Mouse (Mus musculus): ENCODE measurements at regions not wholly inside any gene's neighbourhood (a gene's known extent, or its start where the extent isn't known, plus 50 kb on each side); places are given as distances from the start of the nearest gene placed in this dataset.

DNA sequence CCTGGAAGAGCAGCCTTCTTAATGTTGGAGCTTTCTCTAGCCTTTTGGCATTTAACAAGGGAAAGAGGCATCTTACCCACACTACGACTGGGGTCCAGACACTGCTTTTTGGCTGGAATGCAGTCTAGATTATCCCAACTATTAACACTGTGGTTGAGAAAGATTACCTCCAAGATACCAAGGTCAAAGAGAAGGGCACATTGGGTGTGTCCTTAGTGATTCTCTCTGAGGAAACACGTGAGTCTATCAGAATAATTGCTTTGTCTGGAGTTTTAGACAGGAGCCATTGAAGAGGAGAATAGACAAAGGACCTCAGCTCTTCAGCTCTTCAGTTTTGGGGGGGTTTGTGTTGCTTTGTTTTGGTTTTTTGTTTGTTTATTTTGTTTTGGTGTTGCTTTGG is 234.0 kb upstream of the Mgmt start:
- no peak overlapping the region for H3K27ac ChIP-seq (replicated peaks)
- no peaks in the 10 kb centered on the region for H3K36me3 ChIP-seq
- DNase-seq (ENCODE audit: low spot score) = no peak
- H3K4me3 ChIP-seq = no peak overlapping the region
- peaks cover 5% of the 10 kb centered on the region for H3K4me1 ChIP-seq
- H3K27me3 ChIP-seq (ENCODE audit: low read depth, poor library complexity, severe bottlenecking) = peaks cover 53% of the 10 kb centered on the region
- 67% methylated on average over 2 of the region's 2 CpGs for WGBS
- H3K9me3 ChIP-seq (replicated peaks) = no peaks in the 10 kb centered on the region

DNA sequence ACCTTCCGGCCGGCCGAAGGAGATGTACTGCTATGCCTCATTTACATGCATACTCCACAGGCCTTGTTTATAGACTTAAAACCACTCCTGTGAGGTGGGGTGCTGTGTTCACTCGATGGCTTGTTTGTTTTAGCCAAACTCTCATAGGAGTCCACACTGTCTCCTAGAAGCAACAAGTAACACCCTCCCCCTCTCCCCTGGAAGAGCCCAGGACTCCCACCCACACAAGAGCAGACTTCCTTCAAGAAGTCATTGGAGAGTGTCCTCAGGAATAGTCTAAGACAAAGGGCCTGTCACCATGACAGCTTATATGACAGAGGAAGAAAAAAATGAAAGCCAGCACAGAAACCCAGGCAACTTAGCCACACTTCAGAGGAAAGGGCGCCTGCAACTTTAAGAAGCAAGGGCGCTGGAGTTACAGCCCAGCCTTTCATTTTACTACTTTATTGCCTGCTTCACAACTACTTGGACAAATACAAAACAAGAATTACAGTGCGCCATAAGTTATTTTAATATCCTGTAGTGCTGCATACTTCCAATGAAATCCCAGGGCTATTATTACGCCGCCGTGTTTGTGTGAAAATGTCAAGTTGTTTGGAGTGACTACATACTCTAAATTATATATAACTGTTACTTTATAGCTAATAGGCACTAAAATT is 229.9 kb upstream of the Mgmt start:
- WGBS = 74% methylated on average over 10 of the region's 10 CpGs
- H3K27me3 ChIP-seq (ENCODE audit: low read depth, poor library complexity, severe bottlenecking) = peaks cover 95% of the 10 kb centered on the region
- H3K27ac ChIP-seq (replicated peaks) = no peak overlapping the region
- DNase-seq (ENCODE audit: low spot score) = no peak
- no peaks in the 10 kb centered on the region for H3K36me3 ChIP-seq
- peaks cover 24% of the 10 kb centered on the region for H3K4me1 ChIP-seq
- no peaks in the 10 kb centered on the region for H3K9me3 ChIP-seq (replicated peaks)
- H3K4me3 ChIP-seq = no peak overlapping the region

DNA sequence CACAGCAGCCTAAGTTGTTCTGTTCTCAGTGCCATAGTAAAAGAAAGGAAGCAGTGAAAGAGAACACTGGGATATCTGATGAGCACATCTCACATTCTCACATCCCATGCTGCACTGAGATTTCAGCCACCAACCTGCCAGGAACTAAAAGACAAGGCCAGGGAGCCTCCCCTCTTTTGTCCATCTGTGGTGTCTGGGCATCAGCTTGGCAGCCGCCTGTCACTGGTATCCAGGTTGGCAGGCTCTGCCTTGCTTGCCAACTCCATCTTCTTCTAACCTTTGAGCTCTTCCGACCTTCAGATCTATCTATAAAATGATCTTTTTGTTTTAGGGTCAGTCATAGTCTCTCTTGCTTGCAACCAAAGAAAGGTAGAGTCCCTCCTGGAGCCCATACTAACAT is 228.5 kb upstream of the Mgmt start:
- H3K4me3 ChIP-seq = no peak overlapping the region
- no peaks in the 10 kb centered on the region for H3K9me3 ChIP-seq (replicated peaks)
- no peaks in the 10 kb centered on the region for H3K36me3 ChIP-seq
- H3K27me3 ChIP-seq (ENCODE audit: low read depth, poor library complexity, severe bottlenecking) = peaks cover 100% of the 10 kb centered on the region
- peaks cover 24% of the 10 kb centered on the region for H3K4me1 ChIP-seq
- no peak overlapping the region for H3K27ac ChIP-seq (replicated peaks)
- WGBS = 93% methylated on average over 2 of the region's 2 CpGs
- DNase-seq (ENCODE audit: low spot score) = no peak

DNA sequence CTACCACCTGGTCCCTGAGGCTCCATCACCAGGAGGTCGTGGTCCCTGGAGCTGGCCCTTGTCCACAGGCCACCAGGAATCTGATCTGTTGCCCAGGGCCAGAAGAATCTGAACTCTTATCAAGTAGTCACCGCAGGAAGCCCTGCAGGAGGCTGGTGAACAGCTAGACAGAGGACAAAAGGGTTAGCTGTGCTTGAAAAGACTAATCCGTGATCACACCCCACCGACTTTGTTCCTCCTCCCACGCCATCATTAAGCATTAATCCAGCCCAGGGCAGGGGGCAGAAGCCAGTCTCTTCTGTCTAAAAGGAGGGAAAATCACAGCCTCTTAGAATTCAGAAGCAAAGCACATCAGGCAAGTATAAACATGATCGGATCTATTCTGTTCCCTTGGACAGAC is 227.7 kb upstream of the Mgmt start:
- peak; percentile 51 for DNase-seq (ENCODE audit: low spot score)
- no peak overlapping the region for H3K4me3 ChIP-seq
- H3K27ac ChIP-seq (replicated peaks) = no peak overlapping the region
- no peaks in the 10 kb centered on the region for H3K36me3 ChIP-seq
- H3K4me1 ChIP-seq = peaks cover 24% of the 10 kb centered on the region
- peaks cover 100% of the 10 kb centered on the region for H3K27me3 ChIP-seq (ENCODE audit: low read depth, poor library complexity, severe bottlenecking)
- no peaks in the 10 kb centered on the region for H3K9me3 ChIP-seq (replicated peaks)
- whole genome bisulfite sequencing = 3% methylated on average over 6 of the region's 6 CpGs

DNA sequence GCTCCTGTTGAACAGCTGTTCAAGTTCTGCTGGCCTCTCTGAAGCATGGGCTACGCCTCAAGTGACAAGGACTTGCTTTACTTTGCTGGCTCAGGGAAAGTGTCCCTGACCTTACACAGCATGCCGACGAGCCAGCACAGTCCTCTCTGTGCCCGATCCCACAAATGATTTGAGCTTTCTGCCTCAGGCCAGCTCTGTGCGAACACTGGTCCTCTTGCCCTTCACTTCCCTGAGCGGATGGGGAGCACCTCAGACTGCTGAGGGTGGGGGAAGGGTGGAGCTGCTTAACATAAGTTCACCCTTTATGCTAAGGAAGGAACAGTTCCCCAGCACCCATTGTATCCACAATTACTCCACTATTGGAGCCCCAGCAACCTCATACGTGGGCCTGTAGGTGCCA is 223.7 kb upstream of the Mgmt start:
- H3K27me3 ChIP-seq (ENCODE audit: low read depth, poor library complexity, severe bottlenecking) = peaks cover 99% of the 10 kb centered on the region
- 74% methylated on average over 7 of the region's 7 CpGs for WGBS
- H3K27ac ChIP-seq (replicated peaks) = no peak overlapping the region

DNA sequence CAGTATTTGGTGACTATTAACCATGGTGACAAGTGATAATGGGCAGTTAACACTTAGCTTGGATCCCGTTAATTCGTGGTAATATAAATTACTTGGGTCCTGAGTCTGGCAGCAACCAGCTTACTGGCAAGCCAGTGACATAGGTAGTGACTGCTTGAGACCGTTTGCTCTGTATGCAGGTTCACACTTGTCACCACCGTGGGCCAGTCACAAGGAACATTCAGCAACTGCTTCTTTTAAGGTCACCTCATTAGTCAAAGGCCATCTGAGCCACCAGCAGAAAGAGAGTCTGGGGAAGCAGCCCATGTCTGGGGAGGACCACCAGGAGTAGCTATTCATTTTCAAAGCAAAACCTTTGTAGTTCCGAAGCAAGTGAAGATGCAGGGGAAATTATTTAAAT is 220.3 kb upstream of the Mgmt start:
- WGBS = 73% methylated on average over 5 of the region's 5 CpGs
- Histone ChIP-seq H3K36me3 (no peaks in the 10 kb centered on the region), H3K9me3 (replicated peaks) (no peaks in the 10 kb centered on the region), H3K27me3 (ENCODE audit: low read depth, poor library complexity, severe bottlenecking) (peaks cover 96% of the 10 kb centered on the region), H3K27ac (replicated peaks) (no peak overlapping the region), H3K4me1 (peaks cover 17% of the 10 kb centered on the region), H3K4me3 (no peak overlapping the region)
- DNase-seq (ENCODE audit: low spot score) = no peak

More for the DNA sequence above, 223.7 kb upstream of the Mgmt start:
- Histone ChIP-seq H3K4me3 (no peak overlapping the region), H3K9me3 (replicated peaks) (no peaks in the 10 kb centered on the region), H3K4me1 (peaks cover 20% of the 10 kb centered on the region), H3K36me3 (no peaks in the 10 kb centered on the region)
- no peak for DNase-seq (ENCODE audit: low spot score)

DNA sequence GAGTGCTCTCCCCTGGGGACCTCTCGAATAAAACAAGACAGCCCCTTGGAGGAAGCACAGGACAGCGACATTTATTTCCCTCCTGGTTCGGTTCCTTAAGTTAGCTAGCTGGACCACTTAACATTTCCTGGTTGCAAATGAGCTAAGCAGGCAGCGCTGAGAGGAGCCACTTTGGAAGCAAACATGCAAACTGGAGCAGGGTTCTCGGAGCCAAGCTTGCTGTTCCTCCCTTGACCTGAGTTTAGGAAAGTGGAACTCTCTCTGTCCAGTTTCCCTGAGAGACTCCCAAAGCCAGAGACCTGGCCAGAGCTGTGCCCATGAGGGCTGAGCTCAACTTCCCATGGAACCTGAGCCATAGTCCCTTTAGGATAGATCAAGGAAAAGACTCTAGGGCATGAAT is 219.4 kb upstream of the Mgmt start:
- Histone ChIP-seq H3K4me1 (peaks cover 17% of the 10 kb centered on the region), H3K4me3 (no peak overlapping the region), H3K27me3 (ENCODE audit: low read depth, poor library complexity, severe bottlenecking) (peaks cover 96% of the 10 kb centered on the region), H3K27ac (replicated peaks) (no peak overlapping the region), H3K36me3 (no peaks in the 10 kb centered on the region), H3K9me3 (replicated peaks) (no peaks in the 10 kb centered on the region)
- 56% methylated on average over 5 of the region's 5 CpGs for WGBS
- no peak for DNase-seq (ENCODE audit: low spot score)

DNA sequence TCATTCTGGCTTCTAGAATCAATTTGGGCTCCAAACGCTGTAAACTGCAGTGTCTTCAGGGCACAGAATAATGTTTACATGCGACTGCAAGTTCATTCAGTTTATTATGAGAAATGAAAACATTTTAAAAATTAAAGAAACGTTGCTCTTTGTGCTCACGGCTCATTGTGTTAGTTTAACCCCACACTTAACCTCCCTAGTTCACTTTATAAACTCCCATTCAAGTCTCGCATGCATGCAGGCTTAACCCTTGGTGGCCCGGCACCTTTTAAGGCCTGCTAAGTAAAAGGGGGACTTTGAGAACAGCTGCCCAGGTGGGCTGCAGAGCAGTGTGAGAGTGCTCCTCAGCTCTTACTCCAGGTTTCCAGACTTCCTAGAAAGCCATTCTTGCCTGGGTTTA is 218.3 kb upstream of the Mgmt start:
- no peak overlapping the region for H3K27ac ChIP-seq (replicated peaks)
- DNase-seq (ENCODE audit: low spot score) = no peak
- WGBS = 25% methylated on average over 6 of the region's 6 CpGs
- no peaks in the 10 kb centered on the region for H3K36me3 ChIP-seq
- peaks cover 85% of the 10 kb centered on the region for H3K27me3 ChIP-seq (ENCODE audit: low read depth, poor library complexity, severe bottlenecking)
- no peak overlapping the region for H3K4me3 ChIP-seq
- H3K9me3 ChIP-seq (replicated peaks) = no peaks in the 10 kb centered on the region
- H3K4me1 ChIP-seq = peaks cover 17% of the 10 kb centered on the region

DNA sequence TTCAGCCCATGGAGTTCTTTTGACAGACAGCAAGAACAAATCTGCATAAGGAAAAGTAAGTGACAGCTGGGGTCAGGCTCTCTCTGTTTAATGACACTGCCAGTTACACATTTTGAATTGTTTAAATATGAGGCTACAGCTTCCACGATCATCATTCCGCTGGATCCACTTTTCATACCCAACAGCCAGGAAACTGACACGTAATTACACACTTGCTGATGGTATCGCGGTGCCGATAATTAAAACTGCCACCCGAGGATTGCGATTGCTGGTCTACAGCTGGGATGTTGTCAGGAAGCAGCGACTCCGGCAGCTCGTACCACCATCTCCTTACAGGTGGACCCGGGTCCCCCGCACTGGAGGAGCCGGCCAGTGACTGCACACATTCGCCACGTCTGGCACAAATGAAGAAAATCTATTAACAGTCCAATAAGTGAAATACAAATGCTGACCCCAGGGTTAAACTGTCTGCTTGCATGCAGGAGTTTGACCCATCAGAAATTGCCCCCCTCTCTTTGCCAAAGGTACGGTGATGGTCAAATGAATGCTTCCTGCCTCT is 217.3 kb upstream of the Mgmt start:
- H3K4me3 ChIP-seq = no peak overlapping the region
- peaks cover 81% of the 10 kb centered on the region for H3K27me3 ChIP-seq (ENCODE audit: low read depth, poor library complexity, severe bottlenecking)
- WGBS = 88% methylated on average over 17 of the region's 17 CpGs
- no peaks in the 10 kb centered on the region for H3K36me3 ChIP-seq
- peaks cover 17% of the 10 kb centered on the region for H3K4me1 ChIP-seq
- no peak overlapping the region for H3K27ac ChIP-seq (replicated peaks)
- no peaks in the 10 kb centered on the region for H3K9me3 ChIP-seq (replicated peaks)
- DNase-seq (ENCODE audit: low spot score) = no peak

DNA sequence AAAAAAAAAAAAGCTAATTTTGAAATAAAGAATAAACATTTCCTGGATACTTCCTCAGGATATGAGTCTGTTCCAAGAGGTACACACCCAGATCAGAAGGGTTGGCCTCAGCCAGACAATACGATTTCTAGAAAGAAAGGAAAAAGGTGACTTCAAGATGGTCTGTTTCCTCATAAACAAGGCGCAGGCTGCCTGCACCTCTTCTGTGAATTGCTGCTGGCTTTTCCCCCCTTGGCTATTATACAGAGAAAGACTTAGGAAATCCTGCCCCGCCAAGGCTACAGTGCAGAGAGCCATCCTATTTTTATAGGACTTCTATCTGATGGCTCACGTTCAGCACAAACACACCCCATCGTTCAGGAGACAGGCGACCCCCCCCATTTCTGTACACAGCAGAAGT is 204.8 kb upstream of the Mgmt start:
- H3K27ac ChIP-seq (replicated peaks) = no peak overlapping the region
- H3K36me3 ChIP-seq = no peaks in the 10 kb centered on the region
- H3K4me1 ChIP-seq = peaks cover 12% of the 10 kb centered on the region
- H3K4me3 ChIP-seq = peak overlapping the region; percentile 28; the same call in 1 of the 2 replicates
- WGBS = 42% methylated on average over 6 of the region's 6 CpGs
- no peaks in the 10 kb centered on the region for H3K9me3 ChIP-seq (replicated peaks)
- H3K27me3 ChIP-seq (ENCODE audit: low read depth, poor library complexity, severe bottlenecking) = peaks cover 53% of the 10 kb centered on the region
- DNase-seq (ENCODE audit: low spot score) = no peak

DNA sequence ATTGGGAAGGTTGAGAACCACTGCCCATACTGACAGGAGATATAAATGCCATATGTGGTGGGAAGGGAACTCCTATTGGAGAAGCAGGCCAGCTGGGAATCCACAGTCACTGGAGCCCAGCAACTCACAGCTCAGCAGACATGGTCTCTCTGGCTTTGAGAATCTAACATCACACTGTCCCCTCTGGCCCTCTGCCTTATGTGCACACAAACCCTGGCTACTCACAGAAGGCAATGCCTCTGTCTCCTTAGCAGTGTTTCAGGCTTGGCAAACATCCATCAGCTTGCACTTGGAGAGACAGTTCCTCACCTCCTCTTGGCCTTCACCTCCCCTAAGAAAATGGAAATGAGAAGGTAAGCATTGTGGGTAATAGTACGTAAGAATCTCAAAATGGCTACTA is 188.2 kb upstream of the Mgmt start:
- Histone ChIP-seq H3K4me1 (0 out of 2 replicates have a peak, but pooled peaks cover 3% of the 10 kb centered on the region), H3K27ac (replicated peaks) (no peak overlapping the region), H3K27me3 (ENCODE audit: low read depth, poor library complexity, severe bottlenecking) (no peaks in the 10 kb centered on the region), H3K36me3 (no peaks in the 10 kb centered on the region), H3K4me3 (no peak overlapping the region), H3K9me3 (replicated peaks) (no peaks in the 10 kb centered on the region)
- DNase-seq (ENCODE audit: low spot score) = no peak
- WGBS = 94% methylated on average over 1 of the region's 1 CpGs

DNA sequence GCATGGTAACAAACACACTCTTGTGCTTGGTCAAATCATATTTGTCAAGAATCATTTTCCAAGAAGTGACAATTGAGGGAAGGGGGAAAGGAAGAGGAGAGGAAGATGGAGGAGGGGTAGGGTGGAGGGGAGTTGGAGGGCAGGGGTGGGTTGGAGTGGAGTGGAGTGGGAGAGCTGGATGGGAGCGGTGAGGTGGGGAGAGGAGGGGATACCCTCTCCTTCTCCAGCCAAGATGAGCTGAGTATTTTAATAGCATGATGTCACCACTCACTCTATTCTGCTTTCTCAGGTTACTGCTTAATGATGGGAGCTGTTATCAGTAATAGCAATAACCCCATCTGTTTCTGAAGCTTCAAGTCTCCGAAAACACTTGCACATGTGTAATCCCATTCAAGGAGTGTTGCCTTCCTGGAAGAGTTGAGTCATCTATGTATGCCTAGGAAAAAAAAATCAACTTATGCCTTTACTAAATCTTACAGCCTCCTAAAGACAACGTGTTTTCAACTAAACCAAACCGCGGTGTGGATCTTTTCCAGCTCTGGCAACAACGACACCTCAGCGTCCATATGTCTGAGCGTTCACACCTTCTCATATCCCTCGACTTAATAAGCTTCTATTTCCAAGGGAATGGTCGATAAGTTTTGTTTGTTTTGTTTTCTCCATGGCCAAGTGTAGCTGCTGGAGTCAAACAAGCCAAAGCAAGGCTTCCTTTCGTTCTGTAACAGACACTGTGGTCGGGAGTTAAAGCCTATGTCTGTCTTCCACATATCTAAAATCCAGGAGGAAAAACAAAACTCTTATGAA is 187.0 kb upstream of the Mgmt start:
- WGBS = 92% methylated on average over 12 of the region's 12 CpGs
- DNase-seq (ENCODE audit: low spot score) = no peak
- Histone ChIP-seq H3K27me3 (ENCODE audit: low read depth, poor library complexity, severe bottlenecking) (no peaks in the 10 kb centered on the region), H3K27ac (replicated peaks) (no peak overlapping the region), H3K36me3 (no peaks in the 10 kb centered on the region), H3K4me3 (no peak overlapping the region), H3K4me1 (0 out of 2 replicates have a peak, but pooled peaks cover 3% of the 10 kb centered on the region), H3K9me3 (replicated peaks) (no peaks in the 10 kb centered on the region)

DNA sequence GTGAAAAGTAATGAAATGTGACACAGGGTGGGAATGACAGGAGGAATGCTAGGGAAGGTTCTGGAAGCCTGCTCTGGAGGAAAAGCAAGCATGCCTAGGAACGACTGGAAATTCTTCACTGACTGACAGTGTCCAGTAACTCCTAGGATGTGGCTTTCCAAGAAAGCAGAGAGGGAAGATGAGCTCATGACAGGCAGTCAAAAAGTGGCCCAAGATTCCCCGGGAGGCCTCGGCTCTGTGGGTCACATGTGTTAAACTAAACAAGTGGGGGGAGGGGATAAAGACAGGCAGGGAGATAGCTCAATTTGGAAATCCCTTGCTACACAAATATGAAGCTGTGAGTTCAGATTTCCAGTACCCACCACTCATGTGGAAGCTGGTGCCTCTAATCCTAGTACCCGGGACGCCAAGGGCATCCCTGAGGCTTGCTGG is 186.4 kb upstream of the Mgmt start:
- Histone ChIP-seq H3K4me1 (0 out of 2 replicates have a peak, but pooled peaks cover 3% of the 10 kb centered on the region), H3K27ac (replicated peaks) (no peak overlapping the region), H3K9me3 (replicated peaks) (no peaks in the 10 kb centered on the region), H3K27me3 (ENCODE audit: low read depth, poor library complexity, severe bottlenecking) (no peaks in the 10 kb centered on the region), H3K36me3 (no peaks in the 10 kb centered on the region), H3K4me3 (no peak overlapping the region)
- no peak for DNase-seq (ENCODE audit: low spot score)
- WGBS = 70% methylated on average over 5 of the region's 5 CpGs
